Mouse (Mus musculus) heart, adult 2 months (tissue): ENCODE results near the gene Hmgxb4.
A peak's percentile ranks its signal among the peaks of the same experiment; 100 is the strongest.

Source experiments
- CTCF ChIP-seq: fragments of 200-600 bp; IDR thresholded peaks from 2 replicates; pipeline ENCODE4 v1.8.1; 2022; ENCODE audit warnings: antibody characterized with exemption, mild to moderate bottlenecking, moderate library complexity
- EP300 ChIP-seq: fragments of 200-500 bp; IDR thresholded peaks from 2 replicates; pipeline ENCODE4 v1.6.1; 2011; ENCODE audit warnings: low read depth, low read length, control low read depth; ENCODE audit not compliant: insufficient read depth
- POLR2A ChIP-seq: fragments of 200-500 bp; IDR thresholded peaks from 2 replicates; pipeline ENCODE4 v1.6.1; 2011; ENCODE audit warnings: mild to moderate bottlenecking, low read depth, low read length, control low read depth; ENCODE audit not compliant: insufficient read depth

DNA sequence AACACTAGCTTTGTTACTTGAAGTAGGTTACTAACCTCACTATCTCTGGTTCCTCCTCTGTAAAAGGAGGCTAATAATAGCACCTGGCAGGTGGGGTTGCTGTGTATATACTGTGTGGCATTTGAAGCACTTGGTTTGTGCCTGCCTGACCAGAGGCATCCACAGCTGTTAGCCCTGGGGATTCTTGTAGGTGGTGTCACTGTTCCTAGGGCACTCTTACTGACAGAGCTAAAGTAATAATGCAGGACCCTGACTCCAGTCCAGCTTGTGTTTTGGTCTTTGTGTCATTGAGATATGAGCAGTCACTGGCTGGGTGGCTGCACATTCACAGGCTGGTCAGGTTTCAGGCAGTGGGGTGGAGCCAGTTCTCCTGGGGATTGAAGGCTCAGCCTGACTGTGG is 45.3 kb downstream of the Hmgxb4 start:
- TF ChIP-seq EP300 (0 out of 2 replicates have a peak, but pooled peaks have one; percentile 55), CTCF (no peak), POLR2A (0 out of 2 replicates have a peak, but pooled peaks have one; percentile 30)
